Mouse (Mus musculus) myocyte (in vitro differentiated cells): Measurements from ENCODE around the gene Ube2l3.

Experiments
- E2F4 ChIP-seq: IDR thresholded peaks from one replicate; pipeline ENCODE4 v1.6.1; 2011; ENCODE audit warnings: mild to moderate bottlenecking, control low read depth, moderate library complexity; ENCODE audit not compliant: insufficient read depth
- MYOD1 ChIP-seq, 3 experiments: IDR thresholded peaks; one replicate each; pipeline ENCODE4 v1.6.1; 2011; ENCODE audit warnings: control low read depth in 2 of 3, low read depth in 2 of 3, mild to moderate bottlenecking in 2 of 3, moderate library complexity in 1 of 3; ENCODE audit not compliant: insufficient read length in 2 of 3, control insufficient read depth in 1 of 3
- MYOG ChIP-seq, 3 experiments: IDR thresholded peaks; one replicate each; pipeline ENCODE4 v1.6.1; 2011; ENCODE audit warnings: control low read depth in 2 of 3, low read depth in 2 of 3, mild to moderate bottlenecking in 2 of 3; ENCODE audit not compliant: insufficient read length in 2 of 3, control insufficient read depth in 1 of 3, insufficient read depth in 1 of 3
- POLR2A ChIP-seq: IDR thresholded peaks from one replicate; pipeline ENCODE4 v1.6.1; 2011; ENCODE audit warnings: low read depth, mild to moderate bottlenecking, control low read depth, moderate library complexity; ENCODE audit not compliant: insufficient read length
- POLR2AphosphoS2 ChIP-seq: IDR thresholded peaks from one replicate; pipeline ENCODE4 v1.6.1; 2011; ENCODE audit warnings: low read depth, control low read depth; ENCODE audit not compliant: insufficient read length
- SRF ChIP-seq: IDR thresholded peaks from one replicate; pipeline ENCODE4 v1.6.1; 2011; ENCODE audit warnings: low read depth; ENCODE audit not compliant: control insufficient read depth, insufficient read length
- TCF12 ChIP-seq: IDR thresholded peaks from one replicate; pipeline ENCODE4 v1.6.1; 2011; ENCODE audit warnings: mild to moderate bottlenecking, control low read depth; ENCODE audit not compliant: poor library complexity, insufficient read depth, severe bottlenecking
- USF1 ChIP-seq: IDR thresholded peaks from one replicate; pipeline ENCODE4 v1.6.1; 2011; ENCODE audit warnings: low read depth, mild to moderate bottlenecking, control low read depth, moderate library complexity

DNA sequence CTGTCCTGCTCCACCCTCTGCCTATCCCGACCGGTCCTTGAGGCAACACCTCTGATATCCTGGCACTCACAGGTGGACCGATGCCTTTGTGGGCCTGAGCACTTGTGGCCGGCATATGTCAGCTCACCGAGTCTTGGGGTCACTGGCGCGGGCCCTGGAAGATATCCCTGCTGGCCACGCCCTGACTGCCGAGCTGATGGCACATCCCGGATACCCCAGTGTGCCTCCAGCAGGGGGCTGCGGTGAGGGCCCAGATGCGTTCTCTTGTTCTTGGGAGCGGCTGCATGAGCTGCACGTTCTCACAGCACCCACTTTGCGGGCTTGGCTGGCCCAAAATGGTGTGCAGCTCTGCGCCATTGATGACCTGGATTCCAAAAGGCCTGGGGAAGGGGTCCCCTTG lies 54.4 kb downstream of the Ube2l3 start:
- no peak for TF ChIP-seq E2F4
- TF ChIP-seq MYOD1 (IDR thresholded peaks at IDR 0.05; ENCODE audit: control insufficient read depth in 1 of 3, insufficient read length in 2 of 3, low read depth in 2 of 3): no peak
- no peak for TF ChIP-seq USF1
- no peak for TF ChIP-seq POLR2A
- no peak for TF ChIP-seq SRF
- TF ChIP-seq POLR2AphosphoS2: no peak
- no peak for TF ChIP-seq TCF12
- no peak for TF ChIP-seq MYOG (IDR thresholded peaks at IDR 0.05; ENCODE audit: control insufficient read depth in 1 of 3, insufficient read depth in 1 of 3, insufficient read length in 2 of 3, low read depth in 2 of 3)
